Mouse (Mus musculus) large intestine, adult 2 months (tissue): Measurements from ENCODE around the gene Ap1g2. TPM values are rescaled to one million over a fixed set of nuclear protein-coding genes. Genes with fewer than 3 reads are reported as not detected.

Experiments
- DNase-seq: peaks from one replicate; pipeline ENCODE4 v3.0.0-alpha.2; 2012; ENCODE audit warnings: low read depth, low spot score
- WGBS: fragments of 180-500 bp; shearing (Covaris S2); methylation state at CpG from one replicate; pipeline ENCODE4 v1.1.7; 2018; 5-methylcytosine and 5-hydroxymethylcytosine counted together
- polyA plus RNA-seq: library from polyadenylated mRNA; depleted of rRNA; stranded (reverse); fragments of >200 nt; gene quantifications from 2 replicates; pipeline ENCODE4 v1.2.3, GENCODE M21; 2012; rRNA removed

Gene Ap1g2
- polyA plus RNA-seq: 64.5 and 107 TPM in 2 replicates

GRCm38 (mm10) chr14:55105836-55106809, at the start of gene Ap1g2:
TSS of gene Ap1g2 (minus strand) at chr14:55106593.
- peak; percentile 70 for DNase-seq
- under 1% methylated on average over 39 of the region's 39 CpGs for WGBS

GRCm38 (mm10) chr14:55152951-55153481, 46.6 kb upstream of the Ap1g2 start:
- 74% methylated on average over 16 of the region's 16 CpGs for WGBS

GRCm38 (mm10) chr14:55152174-55152573, 45.8 kb upstream of the Ap1g2 start:
- 88% methylated on average over 4 of the region's 4 CpGs for WGBS
- no peak for DNase-seq

More at GRCm38 (mm10) chr14:55152951-55153481, 46.6 kb upstream of the Ap1g2 start:
- DNase-seq: no peak

GRCm38 (mm10) chr14:55150985-55151384, 44.6 kb upstream of the Ap1g2 start:
- WGBS: 77% methylated on average over 5 of the region's 5 CpGs
- no peak for DNase-seq

- DNase-seq: no peak
- 86% methylated on average over 5 of the region's 5 CpGs for WGBS
Measured at GRCm38 (mm10) chr14:55149041-55149440, 42.6 kb upstream of the Ap1g2 start.

- no peak for DNase-seq
- WGBS: 37% methylated on average over 5 of the region's 5 CpGs
Measured at GRCm38 (mm10) chr14:55148363-55148915, 42.0 kb upstream of the Ap1g2 start.

- no peak for DNase-seq
- WGBS: 84% methylated on average over 12 of the region's 12 CpGs
Measured at GRCm38 (mm10) chr14:55146829-55147401, 40.5 kb upstream of the Ap1g2 start.

- WGBS: 83% methylated on average over 1 of the region's 1 CpGs
- no peak for DNase-seq
Measured at GRCm38 (mm10) chr14:55146324-55146723, 39.9 kb upstream of the Ap1g2 start.

GRCm38 (mm10) chr14:55139313-55139712, 32.9 kb upstream of the Ap1g2 start:
- WGBS: 21% methylated on average over 7 of the region's 7 CpGs
- DNase-seq: no peak

GRCm38 (mm10) chr14:55135676-55136075, 29.3 kb upstream of the Ap1g2 start:
- 82% methylated on average over 8 of the region's 8 CpGs for WGBS
- no peak for DNase-seq

- WGBS: 87% methylated on average over 7 of the region's 7 CpGs
- no peak for DNase-seq
Measured at GRCm38 (mm10) chr14:55126521-55126920, 20.1 kb upstream of the Ap1g2 start.

GRCm38 (mm10) chr14:55125711-55126110, 19.3 kb upstream of the Ap1g2 start:
- no peak for DNase-seq
- WGBS: 66% methylated on average over 5 of the region's 5 CpGs

GRCm38 (mm10) chr14:55122359-55122758, 16.0 kb upstream of the Ap1g2 start:
- 52% methylated on average over 8 of the region's 8 CpGs for WGBS
- DNase-seq: no peak

- DNase-seq: no peak
- WGBS: 3% methylated on average over 5 of the region's 5 CpGs
Measured at GRCm38 (mm10) chr14:55121947-55122346, 15.6 kb upstream of the Ap1g2 start.

- 67% methylated on average over 4 of the region's 4 CpGs for WGBS
- DNase-seq: no peak
Measured at GRCm38 (mm10) chr14:55119421-55120134, 13.2 kb upstream of the Ap1g2 start.

GRCm38 (mm10) chr14:55118852-55119251, 12.5 kb upstream of the Ap1g2 start:
- no peak for DNase-seq
- WGBS: 68% methylated on average over 4 of the region's 4 CpGs

- 21% methylated on average over 21 of the region's 21 CpGs for WGBS
- no peak for DNase-seq
Measured at GRCm38 (mm10) chr14:55116425-55117200, 10.2 kb upstream of the Ap1g2 start, which contains the start of gene Jph4. TSS of gene Jph4 (minus strand) at chr14:55116935.

- DNase-seq: no peak
- 7% methylated on average over 8 of the region's 8 CpGs for whole genome bisulfite sequencing
Measured at GRCm38 (mm10) chr14:55115846-55116245, 9.5 kb upstream of the Ap1g2 start.
